Mouse (Mus musculus) lung, embryonic 14.5 days (tissue): ENCODE data around the gene Gm45716. TPM values are rescaled to one million over a fixed set of nuclear protein-coding genes. Genes with fewer than 3 reads are reported as not detected.
"Not testable (repeated sequence)": the region's sequence is repeated elsewhere in the genome, so short reads cannot be mapped to it uniquely, and the experiment has no call there.

Experiments used
- ATAC-seq: fragments of 200-750 bp; cut with Nextera tagmentation; 2 replicates; pipeline ENCODE4 v1.8.0; 2017; ENCODE audit warnings: mild to moderate bottlenecking, moderate TSS enrichment, moderate library complexity; ENCODE audit not compliant: insufficient read depth
- DNase-seq: peaks from one replicate; pipeline ENCODE4 v3.0.0-alpha.2; 2015
- H3K27ac ChIP-seq: fragments of 300-500 bp; sonication (generic); 2 replicates; pipeline ENCODE4 v1.5.1; 2014; ENCODE audit warnings: low read depth, mild to moderate bottlenecking, moderate library complexity
- H3K27me3 ChIP-seq: fragments of 300-500 bp; sonication (generic); 2 replicates; pipeline ENCODE4 v1.6.1; 2014; ENCODE audit warnings: low read length, control low read depth; ENCODE audit not compliant: insufficient read depth
- H3K36me3 ChIP-seq: fragments of 300-500 bp; sonication (generic); 2 replicates; pipeline ENCODE4 v1.6.1; 2014; ENCODE audit warnings: control low read depth; ENCODE audit not compliant: insufficient read depth
- H3K4me1 ChIP-seq: fragments of 300-500 bp; sonication (generic); 2 replicates; pipeline ENCODE4 v1.6.1; 2014; ENCODE audit warnings: antibody characterized with exemption, control low read depth; ENCODE audit not compliant: insufficient read depth
- H3K4me2 ChIP-seq: fragments of 300-500 bp; sonication (generic); 2 replicates; pipeline ENCODE4 v1.6.1; 2014; ENCODE audit warnings: mild to moderate bottlenecking
- H3K4me3 ChIP-seq: fragments of 300-500 bp; sonication (generic); 2 replicates; pipeline ENCODE4 v1.5.1; 2014; ENCODE audit warnings: low read depth, low read length
- H3K9ac ChIP-seq: fragments of 300-500 bp; sonication (generic); 2 replicates; pipeline ENCODE4 v1.6.1; 2014
- H3K9me3 ChIP-seq: fragments of 300-500 bp; sonication (generic); 2 replicates; pipeline ENCODE4 v1.6.1; 2016; ENCODE audit warnings: low read depth, low read length, control low read depth
- CTCF ChIP-seq: IDR thresholded peaks from 2 replicates; pipeline ENCODE4 v1.5.1; 2016; ENCODE audit warnings: antibody characterized with exemption, low read depth
- WGBS: fragments of 180-500 bp; shearing (Covaris S2); extraction: QIAGEN DNeasy Blood & Tissue Kit; methylation state at CpG from one replicate; pipeline ENCODE4 v1.1.7; 2014; 5-methylcytosine and 5-hydroxymethylcytosine counted together
- polyA plus RNA-seq: library from polyadenylated mRNA; unstranded; fragments of >200 nt; fragmentation: Nextera tagmentation; extraction: Ambion mirVana; gene quantifications from 2 replicates; pipeline ENCODE4 v1.2.1, GENCODE M21; 2014

Gm45716 gene
- polyA plus RNA-seq, 1 experiment from 2014 or later, result 7.3 TPM

- DNase-seq (no peak), ATAC-seq (no peak)
- Histone ChIP-seq H3K4me3 (no peak overlapping the region), H3K27ac (no peak overlapping the region), H3K9me3 (no peaks in the 10 kb centered on the region), H3K9ac (no peak overlapping the region), H3K27me3 (no peaks in the 10 kb centered on the region), H3K36me3 (peaks cover 43% of the 10 kb centered on the region), H3K4me2 (no peak overlapping the region), H3K4me1 (no peaks in the 10 kb centered on the region)
- 35% methylated on average over 1 of the region's 1 CpGs for WGBS
- no peak for TF ChIP-seq CTCF
These were observed 86.7 kb downstream of the Gm45716 start for GRCm38 (mm10) chr11:90274187-90274586.

GRCm38 (mm10) chr11:90275663-90276062 is 88.2 kb downstream of the Gm45716 start:
- 80% methylated on average over 7 of the region's 7 CpGs for WGBS
- no peak overlapping the region for H3K4me2 ChIP-seq
- H3K4me3 ChIP-seq, result no peak overlapping the region
- DNase-seq (no peak), ATAC-seq (no peak)
- no peak for TF ChIP-seq CTCF
- peaks cover 30% of the 10 kb centered on the region for H3K36me3 ChIP-seq
- H3K27ac ChIP-seq, result no peak overlapping the region
- no peaks in the 10 kb centered on the region for H3K27me3 ChIP-seq
- no peaks in the 10 kb centered on the region for H3K9me3 ChIP-seq
- H3K9ac ChIP-seq, result no peak overlapping the region
- H3K4me1 ChIP-seq, result no peaks in the 10 kb centered on the region

- no peak for TF ChIP-seq CTCF
- 87% methylated on average over 8 of the region's 8 CpGs for WGBS
- Histone ChIP-seq H3K9me3 (no peaks in the 10 kb centered on the region), H3K9ac (no peak overlapping the region), H3K36me3 (peaks cover 28% of the 10 kb centered on the region), H3K4me1 (no peaks in the 10 kb centered on the region), H3K4me2 (no peak overlapping the region), H3K27me3 (no peaks in the 10 kb centered on the region), H3K27ac (no peak overlapping the region), H3K4me3 (no peak overlapping the region)
- ATAC-seq, result no peak
- no peak for DNase-seq
These were observed 88.7 kb downstream of the Gm45716 start for GRCm38 (mm10) chr11:90276150-90276549.

GRCm38 (mm10) chr11:90276561-90276960 is 89.1 kb downstream of the Gm45716 start:
- Histone ChIP-seq H3K4me2 (no peak overlapping the region), H3K4me1 (no peaks in the 10 kb centered on the region), H3K27me3 (no peaks in the 10 kb centered on the region), H3K4me3 (no peak overlapping the region), H3K27ac (no peak overlapping the region), H3K36me3 (peaks cover 24% of the 10 kb centered on the region), H3K9me3 (no peaks in the 10 kb centered on the region), H3K9ac (no peak overlapping the region)
- DNase-seq (no peak), ATAC-seq (no peak)
- no peak for TF ChIP-seq CTCF
- 88% methylated on average over 12 of the region's 12 CpGs for WGBS

- no peak overlapping the region for H3K4me3 ChIP-seq
- H3K9me3 ChIP-seq, result no peaks in the 10 kb centered on the region
- H3K36me3 ChIP-seq, result 0 out of 2 replicates have a peak, but pooled peaks cover 7% of the 10 kb centered on the region
- no peak overlapping the region for H3K4me2 ChIP-seq
- no peak for TF ChIP-seq CTCF
- H3K9ac ChIP-seq, result no peak overlapping the region
- ATAC-seq (no peak), DNase-seq (no peak)
- no peaks in the 10 kb centered on the region for H3K27me3 ChIP-seq
- H3K27ac ChIP-seq, result no peak overlapping the region
- WGBS, result 82% methylated on average over 5 of the region's 5 CpGs
- no peaks in the 10 kb centered on the region for H3K4me1 ChIP-seq
These were observed 92.6 kb downstream of the Gm45716 start for GRCm38 (mm10) chr11:90280069-90280468.

- 87% methylated on average over 2 of the region's 2 CpGs for WGBS
- H3K4me3 ChIP-seq, H3K27me3 ChIP-seq, ATAC-seq, H3K9ac ChIP-seq, H3K27ac ChIP-seq, H3K9me3 ChIP-seq, H3K4me1 ChIP-seq, H3K4me2 ChIP-seq, DNase-seq, H3K36me3 ChIP-seq: not testable (repeated sequence)
These were observed 94.5 kb downstream of the Gm45716 start for GRCm38 (mm10) chr11:90281943-90282342.

- Histone ChIP-seq H3K9me3 (no peaks in the 10 kb centered on the region), H3K4me2 (no peak overlapping the region), H3K4me3 (no peak overlapping the region), H3K9ac (no peak overlapping the region), H3K27ac (no peak overlapping the region), H3K4me1 (no peaks in the 10 kb centered on the region), H3K27me3 (no peaks in the 10 kb centered on the region), H3K36me3 (no peaks in the 10 kb centered on the region)
- DNase-seq (no peak), ATAC-seq (no peak)
- no peak for TF ChIP-seq CTCF
- 33% methylated on average over 4 of the region's 4 CpGs for WGBS
These were observed 95.7 kb downstream of the Gm45716 start for GRCm38 (mm10) chr11:90283159-90283558.

- 71% methylated on average over 6 of the region's 6 CpGs for WGBS
These were observed 96.1 kb downstream of the Gm45716 start for GRCm38 (mm10) chr11:90283601-90284000.

More at GRCm38 (mm10) chr11:90283601-90284000, 96.1 kb downstream of the Gm45716 start:
- no peaks in the 10 kb centered on the region for H3K4me1 ChIP-seq
- no peak overlapping the region for H3K4me3 ChIP-seq
- TF ChIP-seq CTCF, result no peak
- H3K27me3 ChIP-seq, result no peaks in the 10 kb centered on the region
- no peak for DNase-seq
- no peak overlapping the region for H3K4me2 ChIP-seq
- H3K9me3 ChIP-seq, result no peaks in the 10 kb centered on the region
- H3K27ac ChIP-seq, result no peak overlapping the region
- no peaks in the 10 kb centered on the region for H3K36me3 ChIP-seq
- no peak for ATAC-seq
- H3K9ac ChIP-seq, result no peak overlapping the region
